Mouse (Mus musculus): ENCODE data around the gene Slc24a2. TPM values are rescaled to one million over a fixed set of nuclear protein-coding genes. Genes with fewer than 3 reads are reported as not detected.

Gene Slc24a2
- 100 to 1,000 TPM; 368 to 419 TPM for total RNA-seq (2021)
- long read RNA-seq, full-length matches to known transcripts: 8 of 99 reads
- long read RNA-seq, partial matches to known transcripts: 3 of 99 reads
- long read RNA-seq, other reads (novel, unspliced or antisense): 88 of 99 reads

DNA sequence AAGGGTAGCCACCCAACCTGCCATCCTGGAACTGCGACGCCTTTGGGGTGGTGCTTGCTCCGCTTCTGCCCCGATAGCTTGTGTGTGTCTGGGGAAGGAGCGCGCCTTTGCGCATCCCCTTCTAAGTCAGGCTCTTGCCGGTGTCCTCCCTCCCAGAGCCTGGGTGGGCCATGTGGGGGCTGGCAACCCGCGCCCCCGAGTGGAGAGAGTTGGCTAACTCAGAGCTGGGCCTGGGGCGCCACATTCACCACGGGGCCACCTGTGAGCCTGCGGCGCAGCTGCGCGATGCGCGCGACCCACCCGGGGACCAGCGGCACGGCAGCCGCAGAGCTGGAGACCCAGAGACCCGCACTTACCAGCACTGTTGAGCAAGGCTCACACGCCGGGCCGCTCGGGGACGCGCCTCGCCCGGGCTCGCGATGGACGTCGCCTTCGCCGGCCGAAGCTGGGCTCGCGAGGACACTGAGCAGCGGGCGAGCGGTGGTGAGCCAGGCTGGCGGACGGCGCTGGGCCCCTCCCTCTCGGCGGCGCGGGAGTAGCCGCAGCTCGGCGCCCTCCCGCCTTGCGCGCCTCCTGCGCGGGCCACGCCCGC is at the start of gene Slc24a2:
TSS of gene Slc24a2 (minus strand) at position 518 of the 592 bp plus-strand sequence.
- peak; percentile 57 to 69 for DNase-seq (ENCODE audit: low spot score in 2 of 2)

DNA sequence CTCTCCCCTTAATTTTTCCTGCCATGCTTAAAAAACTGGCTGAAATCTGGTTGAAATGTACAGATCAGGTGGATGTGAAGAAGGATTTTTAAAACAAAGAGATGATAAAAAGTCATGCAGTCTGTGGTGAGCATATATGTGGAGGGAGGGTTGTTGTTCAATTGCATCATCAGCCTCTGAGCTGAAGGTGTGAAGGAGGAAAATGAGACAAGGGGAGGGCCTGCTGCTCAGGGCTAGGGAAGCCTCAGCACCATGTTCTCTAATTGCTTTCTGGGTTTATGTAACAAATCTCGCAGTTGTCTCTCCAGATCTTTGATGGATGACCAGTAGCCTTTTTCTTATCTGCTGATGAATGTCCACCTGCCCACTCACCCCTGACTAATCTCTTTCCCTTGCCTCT is 44.5 kb upstream of the Slc24a2 start:
- no peak for DNase-seq (ENCODE audit: low spot score in 2 of 2)

GRCm38 (mm10) chr4:87274276-87274675 is 44.0 kb upstream of the Slc24a2 start:
- DNase-seq (ENCODE audit: low spot score in 2 of 2): no peak

- DNase-seq (ENCODE audit: low spot score in 2 of 2): peak in 1 of 2 experiments; percentile 21
Measured at GRCm38 (mm10) chr4:87273476-87273875, 43.2 kb upstream of the Slc24a2 start.

DNA sequence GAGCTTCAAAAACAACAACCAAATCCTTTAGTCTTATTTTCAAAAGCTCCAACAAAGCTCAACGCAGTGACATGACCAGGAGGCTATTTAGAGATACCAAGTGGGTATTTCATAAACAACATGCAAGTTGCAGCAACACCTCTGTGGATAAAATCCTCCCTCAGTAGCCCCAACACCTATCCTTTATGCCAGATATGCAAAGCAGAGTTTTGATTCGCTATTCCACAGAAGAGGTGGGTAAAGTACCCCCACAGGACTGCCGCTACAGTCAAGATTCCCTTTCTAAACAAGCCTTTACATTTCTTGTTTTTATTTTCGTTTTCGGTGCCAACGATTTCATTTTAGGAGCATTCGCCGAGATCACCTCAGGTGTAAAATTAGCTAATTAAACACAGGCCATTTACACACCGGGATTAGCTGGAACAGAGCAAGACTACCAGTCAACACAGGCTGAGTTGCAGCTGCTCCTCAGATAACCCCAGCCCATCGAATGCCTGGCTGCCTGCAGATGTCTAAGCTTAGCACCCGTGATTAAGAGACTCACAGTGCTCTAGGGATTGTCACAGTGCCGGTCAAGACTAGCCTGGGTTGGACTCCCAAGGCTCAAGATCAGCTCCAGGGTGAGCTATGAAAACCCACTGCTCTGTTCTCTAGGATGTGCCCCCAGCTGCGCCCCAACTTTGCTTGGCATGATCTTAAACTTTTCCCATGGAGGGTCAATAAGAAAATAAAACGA is 885 bp downstream of the Slc24a2 start:
- peak in 1 of 2 experiments; percentile 53 for DNase-seq (ENCODE audit: low spot score in 2 of 2)

DNA sequence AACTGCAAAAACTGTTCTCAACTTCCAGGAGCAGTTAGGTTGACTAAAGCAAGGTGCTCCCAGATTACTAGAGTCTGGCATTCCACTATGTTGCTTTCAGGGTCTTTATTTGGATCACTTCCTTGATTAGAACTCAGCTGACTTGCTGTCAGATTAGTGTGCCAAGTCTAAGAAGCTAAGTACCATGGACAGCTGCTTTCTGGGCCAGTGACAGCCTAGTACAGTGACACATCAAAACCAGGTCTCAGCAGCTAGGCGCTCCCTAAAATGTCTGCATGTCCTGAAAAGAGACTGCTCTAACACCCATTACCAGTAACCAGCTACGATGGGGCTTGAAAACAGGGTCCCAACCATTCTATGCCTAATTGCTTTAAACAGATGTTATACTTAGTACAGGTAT is 8.7 kb downstream of the Slc24a2 start:
- peak in 1 of 2 experiments; percentile 51 for DNase-seq (ENCODE audit: low spot score in 2 of 2)

GRCm38 (mm10) chr4:87218196-87218595 is 12.1 kb downstream of the Slc24a2 start:
- DNase-seq (ENCODE audit: low spot score in 2 of 2): no peak

DNA sequence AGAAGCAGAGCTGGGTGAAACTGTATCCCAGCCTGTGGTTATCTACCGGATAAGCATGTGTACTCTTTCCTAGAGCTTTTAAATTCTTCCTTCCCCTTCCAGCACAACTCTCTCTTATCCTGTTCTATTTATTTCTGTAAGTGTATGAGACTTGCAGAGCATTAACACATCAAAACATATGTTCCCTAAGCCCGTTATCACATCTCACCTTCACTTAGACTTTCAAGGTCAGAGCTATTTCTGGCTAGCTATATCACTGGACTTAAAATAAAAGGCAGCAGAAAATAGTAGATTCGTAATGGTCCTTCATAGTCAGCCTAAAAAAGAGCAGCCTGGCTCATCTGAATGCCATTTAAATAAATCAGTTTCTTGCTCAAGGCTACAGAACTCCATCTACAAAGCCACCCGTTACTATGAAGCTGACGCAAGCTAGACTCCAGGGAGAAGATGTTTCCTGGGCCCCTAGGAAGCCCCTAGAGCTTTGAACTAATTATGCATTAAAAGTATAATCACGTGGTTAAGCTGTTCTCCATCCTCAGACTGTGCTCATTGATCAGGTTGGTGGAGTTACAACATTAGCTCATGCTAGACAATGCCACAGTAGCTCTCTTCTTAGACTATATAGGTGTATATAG is 18.8 kb downstream of the Slc24a2 start:
- no peak for DNase-seq (ENCODE audit: low spot score in 2 of 2)

- peak; percentile 70 to 86 for DNase-seq (ENCODE audit: low spot score in 2 of 2)
Measured at GRCm38 (mm10) chr4:87210533-87210932, 19.7 kb downstream of the Slc24a2 start.

DNA sequence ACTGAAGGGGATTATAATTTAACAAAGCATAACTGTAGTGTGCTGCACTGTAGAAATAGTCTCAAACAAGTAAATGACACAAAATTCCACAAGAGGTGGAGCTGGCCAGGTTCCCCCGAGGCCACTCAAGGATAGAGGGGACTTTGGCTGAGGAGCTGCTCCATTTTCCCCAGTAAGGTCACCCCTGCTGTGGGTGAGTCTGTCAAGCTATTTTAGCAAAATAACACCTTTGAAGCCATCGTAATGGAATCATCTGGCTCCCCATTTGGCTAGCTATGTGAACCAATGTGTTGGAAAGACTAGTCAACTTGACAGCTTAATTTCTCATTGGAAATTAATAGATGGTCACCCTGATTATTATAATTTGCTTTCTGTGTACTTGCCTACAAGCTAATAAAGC is 28.2 kb downstream of the Slc24a2 start:
- no peak for DNase-seq (ENCODE audit: low spot score in 2 of 2)

- DNase-seq (ENCODE audit: low spot score in 2 of 2): no peak
Measured at GRCm38 (mm10) chr4:87201229-87201628, 29.0 kb downstream of the Slc24a2 start.

DNA sequence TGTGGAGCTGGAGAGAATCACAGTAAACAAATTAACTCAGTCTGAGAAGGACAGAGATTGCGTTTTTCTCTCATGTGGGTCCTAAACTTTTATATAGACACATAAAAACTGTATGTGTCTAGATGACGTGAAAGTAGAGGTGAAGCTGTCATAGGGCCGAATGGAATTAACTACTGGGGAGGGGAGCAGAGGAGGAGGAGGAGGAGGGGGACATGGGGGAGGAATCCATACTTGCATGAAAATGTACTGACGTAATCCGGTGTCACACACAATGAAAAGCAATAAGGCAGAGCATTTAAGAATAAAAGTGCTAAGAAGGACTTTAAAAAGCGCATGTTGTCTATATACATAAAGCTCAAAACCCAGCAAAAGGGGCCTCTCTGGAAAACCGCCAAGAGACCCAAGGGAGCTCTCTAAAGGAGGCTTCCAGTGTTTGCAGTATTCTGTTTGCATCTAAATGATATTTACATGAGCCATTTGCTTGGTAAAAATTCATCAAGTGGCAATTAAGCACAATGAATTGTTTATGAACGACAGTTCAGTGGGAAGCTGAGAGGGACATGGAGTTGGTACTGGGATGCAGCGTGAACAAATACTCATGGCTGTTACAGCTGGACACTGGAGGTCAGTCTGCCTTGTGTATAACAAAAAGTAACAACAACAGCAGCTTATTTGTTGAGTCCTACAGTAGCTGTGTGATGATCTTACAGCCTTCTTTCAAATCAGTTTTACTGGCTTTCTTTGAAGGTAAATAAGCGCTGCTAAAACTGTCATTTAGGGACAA is 45.9 kb downstream of the Slc24a2 start:
- DNase-seq (ENCODE audit: low spot score in 2 of 2): no peak

- no peak for DNase-seq (ENCODE audit: low spot score in 2 of 2)
Measured at GRCm38 (mm10) chr4:87177116-87177515, 53.2 kb downstream of the Slc24a2 start.

DNA sequence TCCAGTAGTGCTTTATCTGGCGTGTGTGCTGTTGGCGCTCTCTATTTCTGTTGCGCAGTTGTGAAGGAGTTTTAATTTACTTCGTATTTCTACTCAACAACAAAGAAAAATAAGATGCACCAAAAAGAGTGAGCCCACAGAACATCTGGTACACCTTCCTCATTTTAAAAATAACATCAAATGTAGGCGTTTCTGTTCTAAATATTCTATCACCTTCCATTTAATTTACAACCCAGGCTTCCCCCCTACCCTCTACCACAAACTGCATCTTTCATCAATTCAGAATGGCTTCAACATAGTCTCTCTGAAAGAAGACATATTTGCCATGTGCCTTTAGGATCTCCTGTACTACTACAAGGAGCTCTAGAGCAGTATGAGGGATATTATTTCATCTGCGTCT is 66.3 kb downstream of the Slc24a2 start:
- no peak for DNase-seq (ENCODE audit: low spot score in 2 of 2)

GRCm38 (mm10) chr4:87158053-87158452 is 72.2 kb downstream of the Slc24a2 start:
- DNase-seq (ENCODE audit: low spot score in 2 of 2): peak in 1 of 2 experiments; percentile 60

DNA sequence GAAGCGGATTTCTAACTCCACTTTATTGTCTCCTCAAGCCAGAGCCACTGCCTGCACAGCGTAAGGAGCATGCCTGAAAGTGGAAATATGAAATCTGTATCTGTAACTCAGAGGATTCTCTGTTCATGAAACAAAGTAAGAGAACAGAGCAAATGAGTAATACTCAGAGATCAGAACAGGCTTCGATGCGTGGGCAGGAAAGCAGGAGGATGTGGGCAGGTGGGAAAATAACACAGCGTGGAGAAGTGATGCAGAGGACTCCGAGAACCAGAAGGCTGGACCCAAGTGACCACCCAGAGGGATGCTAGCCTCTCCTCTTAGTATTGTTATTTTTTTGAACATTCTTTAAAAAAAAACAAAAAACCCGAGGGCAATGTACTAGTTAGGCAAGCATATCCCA is 78.3 kb downstream of the Slc24a2 start:
- DNase-seq (ENCODE audit: low spot score in 2 of 2): peak; percentile 41 to 75

GRCm38 (mm10) chr4:87149584-87149983 is 80.7 kb downstream of the Slc24a2 start:
- no peak for DNase-seq (ENCODE audit: low spot score in 2 of 2)

- peak in 1 of 2 experiments; percentile 57 for DNase-seq (ENCODE audit: low spot score in 2 of 2)
Measured at GRCm38 (mm10) chr4:87141590-87142365, 88.5 kb downstream of the Slc24a2 start.

DNA sequence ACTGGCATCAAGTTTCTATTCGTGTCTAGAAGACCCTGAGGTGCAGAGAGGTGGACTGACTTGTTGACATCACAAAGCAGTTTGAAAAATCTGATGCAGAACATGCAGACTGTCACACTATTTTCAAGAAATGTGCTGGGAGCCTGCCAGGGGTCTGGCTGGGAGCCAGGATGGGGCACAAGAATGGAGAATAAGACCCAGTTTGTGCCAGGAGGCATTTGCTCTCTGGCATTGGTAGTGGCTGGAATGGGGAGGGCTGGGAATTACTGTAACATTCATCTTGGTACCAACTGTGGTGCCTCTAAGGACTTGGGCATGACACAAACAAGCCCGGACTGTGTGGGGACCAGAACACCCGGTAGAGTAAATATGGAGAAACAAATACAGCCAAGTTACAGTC is 89.4 kb downstream of the Slc24a2 start:
- DNase-seq (ENCODE audit: low spot score in 2 of 2): peak; percentile 49 to 70

DNA sequence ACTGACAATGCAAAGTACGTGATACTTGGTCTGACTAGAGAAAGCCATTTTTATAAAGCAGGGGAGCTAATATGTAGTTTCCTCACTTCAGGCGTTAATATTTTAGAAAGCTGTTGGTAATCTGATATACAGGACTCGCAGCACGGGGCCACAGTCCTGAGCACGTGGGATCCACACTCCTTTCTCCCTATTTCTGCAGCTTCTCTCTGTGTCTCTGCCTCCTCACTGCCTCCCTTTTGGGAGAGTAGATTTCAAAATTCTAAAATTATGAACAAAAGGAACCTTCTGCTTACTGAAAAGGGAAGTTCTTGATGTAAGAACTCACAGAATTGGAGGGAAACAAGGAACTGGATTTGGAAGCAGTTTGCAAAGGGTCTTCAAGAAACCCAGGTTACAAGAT is 97.8 kb downstream of the Slc24a2 start:
- no peak for DNase-seq (ENCODE audit: low spot score in 2 of 2)

Measured in layer of hippocampus, adult 18-20 months (tissue).